In genomic region chr13:114351321-114351946, GRCm38 (mm10) we compare ENCODE assay signal across 15 mouse cellular contexts. TPM values are rescaled to one million over a fixed set of nuclear protein-coding genes. Genes with fewer than 3 reads are reported as not detected.
A peak's percentile ranks its signal among the peaks of the same experiment; 100 is the strongest.
DNase-seq lines count a peak whose midpoint lies in the region; ATAC-seq lines count a peak whose summit lies in the region.
"Had no signal": no experiment of that assay in that cellular context is flagged by ENCODE, and none has a peak within 500 bp of the region (broad histone marks: within the 10 kb centered on the region; RNA-seq: fewer than 3 reads in every experiment).

No protein-coding gene starts in this region.

- peak; percentile 60 for ATAC-seq in midbrain, embryonic 16.5 days
- ATAC-seq in kidney, embryonic 16.5 days (ENCODE audit: low FRiP score, low TSS enrichment): no peak
- ATAC-seq: inflammation-experienced regulatory T-cells, adult 6 months had no signal

- no peak overlapping the region for H3K9ac ChIP-seq in midbrain, embryonic 16.5 days (ENCODE audit: low read depth, low read length)
- no peak overlapping the region for H3K9ac ChIP-seq in kidney, embryonic 16.5 days (replicated peaks; ENCODE audit: low read length)
- H3K9ac ChIP-seq: heart, embryonic 12.5 days; liver, embryonic 15.5 days had no signal

- no peak overlapping the region for H3K4me3 ChIP-seq in midbrain, embryonic 16.5 days (ENCODE audit: low read depth, low read length)
- no peak overlapping the region for H3K4me3 ChIP-seq in kidney, embryonic 16.5 days (ENCODE audit: low read length)
- H3K4me3 ChIP-seq: heart, embryonic 12.5 days; liver, embryonic 15.5 days had no signal

- H3K27ac ChIP-seq in midbrain, embryonic 16.5 days (ENCODE audit: low read length): no peak overlapping the region
- no peak overlapping the region for H3K27ac ChIP-seq in kidney, embryonic 16.5 days (ENCODE audit: low read length)
- H3K27ac ChIP-seq: liver, embryonic 15.5 days; macrophage had no signal

- WGBS in midbrain, embryonic 16.5 days: 33% methylated on average over 8 of the region's 8 CpGs
- WGBS in kidney, embryonic 16.5 days: 89% methylated on average over 8 of the region's 8 CpGs

- no peaks in the 10 kb centered on the region for H3K9me3 ChIP-seq in midbrain, embryonic 16.5 days (replicated peaks; ENCODE audit: control insufficient read depth, low read length, poor library complexity, severe bottlenecking)
- no peaks in the 10 kb centered on the region for H3K9me3 ChIP-seq in kidney, embryonic 16.5 days (ENCODE audit: low read length)
- H3K9me3 ChIP-seq: heart, embryonic 12.5 days; liver, embryonic 15.5 days had no signal

- peak; percentile 18 for DNase-seq in layer of hippocampus, adult 11-12 months (ENCODE audit: low spot score)
- no peak for DNase-seq in layer of hippocampus, adult 9-10 months (ENCODE audit: low spot score)
- DNase-seq in cerebellum, adult 11 months: peak; percentile 38
- DNase-seq in cerebellum, postnatal 25 days: peak; percentile 69 to 80
- no peak for DNase-seq in lung, postnatal 4 days
- no peak for DNase-seq in kidney, postnatal 14 days
- DNase-seq: kidney, postnatal 25 days; right cerebral cortex, postnatal 14 days; thymus, postnatal 36 days had no signal

- H3K27me3 ChIP-seq in midbrain, embryonic 16.5 days (ENCODE audit: control insufficient read depth, insufficient read depth, low read depth, low read length): no peaks in the 10 kb centered on the region
- no peaks in the 10 kb centered on the region for H3K27me3 ChIP-seq in kidney, embryonic 16.5 days (ENCODE audit: insufficient read depth, low read length)
- H3K27me3 ChIP-seq: heart, embryonic 12.5 days; liver, embryonic 15.5 days had no signal

- no peaks in the 10 kb centered on the region for H3K36me3 ChIP-seq in midbrain, embryonic 16.5 days (ENCODE audit: control insufficient read depth, insufficient read depth, low read length)
- 0 out of 2 replicates have a peak, but pooled peaks cover 3% of the 10 kb centered on the region for H3K36me3 ChIP-seq in kidney, embryonic 16.5 days (ENCODE audit: insufficient read depth, low read length)
- H3K36me3 ChIP-seq: liver, embryonic 15.5 days had no signal

- 0 out of 2 replicates have a peak, but pooled peaks cover 5% of the 10 kb centered on the region for H3K4me1 ChIP-seq in midbrain, embryonic 16.5 days (ENCODE audit: control insufficient read depth, insufficient read depth, low read length)
- no peaks in the 10 kb centered on the region for H3K4me1 ChIP-seq in kidney, embryonic 16.5 days (ENCODE audit: insufficient read depth, low read length)
- H3K4me1 ChIP-seq: heart, embryonic 12.5 days; liver, embryonic 15.5 days had no signal

- no peak overlapping the region for H3K4me2 ChIP-seq in midbrain, embryonic 16.5 days (ENCODE audit: low read length)
- no peak overlapping the region for H3K4me2 ChIP-seq in kidney, embryonic 16.5 days (replicated peaks; ENCODE audit: low read depth, low read length)
- H3K4me2 ChIP-seq: heart, embryonic 12.5 days; liver, embryonic 15.5 days had no signal

RNA-seq across cellular contexts. Expression of gene Ndufs4, which starts 36.6 kb away (rescaled TPM):
- 363 and 373 TPM in 2 replicates for polyA plus RNA-seq in midbrain, embryonic 16.5 days (2015; fragmentation: Nextera tagmentation; extraction: Ambion mirVana)
- polyA plus RNA-seq in kidney, embryonic 16.5 days (2015; fragmentation: Nextera tagmentation; extraction: Ambion mirVana): 275 and 293 TPM in 2 replicates

Comparison
In these comparisons a context has a peak if more than half of its experiments do, and no peak if none do; other contexts are left out.
1. DNase-seq: peak in layer of hippocampus, adult 11-12 months (single experiment), cerebellum, adult 11 months (single experiment) and cerebellum, postnatal 25 days (2 of 2); none in layer of hippocampus, adult 9-10 months (single experiment), lung, postnatal 4 days (0 of 2) and kidney, postnatal 14 days (single experiment).